Mouse (Mus musculus): ENCODE results near the gene Lamtor1. TPM values are rescaled to one million over a fixed set of nuclear protein-coding genes. Genes with fewer than 3 reads are reported as not detected.

Lamtor1 gene
- polyA plus RNA-seq, 1 experiment from 2014 or later, result 163 TPM

GRCm38 (mm10) chr7:101970821-101971461 lies 65.2 kb downstream of the Lamtor1 start:
- Histone ChIP-seq H3K9ac (ENCODE audit: low read length) (peak overlapping the region; percentile 94), H3K4me1 (replicated peaks; ENCODE audit: control insufficient read depth, insufficient read depth, low read length) (peaks cover 39% of the 10 kb centered on the region)
- peak; percentile 78 for ATAC-seq (ENCODE audit: low read depth)

GRCm38 (mm10) chr7:101971721-101972120 lies 66.0 kb downstream of the Lamtor1 start:
- WGBS, result 27% methylated on average over 2 of the region's 2 CpGs
- ATAC-seq (ENCODE audit: low read depth), result no peak
- Histone ChIP-seq H3K27ac (ENCODE audit: low read length) (peak overlapping the region; percentile 100), H3K4me1 (replicated peaks; ENCODE audit: control insufficient read depth, insufficient read depth, low read length) (peaks cover 38% of the 10 kb centered on the region), H3K9me3 (ENCODE audit: control insufficient read depth, low read length) (no peaks in the 10 kb centered on the region), H3K36me3 (ENCODE audit: control insufficient read depth, insufficient read depth, low read length) (no peaks in the 10 kb centered on the region), H3K27me3 (ENCODE audit: control insufficient read depth, insufficient read depth, low read depth, low read length) (no peaks in the 10 kb centered on the region), H3K4me3 (ENCODE audit: low read length) (peak overlapping the region; percentile 82), H3K9ac (ENCODE audit: low read length) (peak overlapping the region; percentile 94), H3K4me2 (ENCODE audit: low read depth, low read length) (peak overlapping the region; percentile 61)

More at GRCm38 (mm10) chr7:101970821-101971461, 65.2 kb downstream of the Lamtor1 start:
- Histone ChIP-seq H3K9me3 (ENCODE audit: control insufficient read depth, low read length) (no peaks in the 10 kb centered on the region), H3K27me3 (ENCODE audit: control insufficient read depth, insufficient read depth, low read depth, low read length) (no peaks in the 10 kb centered on the region), H3K4me3 (ENCODE audit: low read length) (peak overlapping the region; percentile 82), H3K27ac (ENCODE audit: low read length) (peak overlapping the region; percentile 100), H3K36me3 (ENCODE audit: control insufficient read depth, insufficient read depth, low read length) (no peaks in the 10 kb centered on the region), H3K4me2 (ENCODE audit: low read depth, low read length) (peak overlapping the region; percentile 61)
- 2% methylated on average over 19 of the region's 19 CpGs for WGBS

GRCm38 (mm10) chr7:101973730-101974129 lies 68.0 kb downstream of the Lamtor1 start:
- Histone ChIP-seq H3K9me3 (ENCODE audit: control insufficient read depth, low read length) (no peaks in the 10 kb centered on the region), H3K4me1 (replicated peaks; ENCODE audit: control insufficient read depth, insufficient read depth, low read length) (peaks cover 30% of the 10 kb centered on the region), H3K4me2 (ENCODE audit: low read depth, low read length) (no peak overlapping the region), H3K4me3 (ENCODE audit: low read length) (no peak overlapping the region), H3K9ac (ENCODE audit: low read length) (no peak overlapping the region), H3K27me3 (ENCODE audit: control insufficient read depth, insufficient read depth, low read depth, low read length) (no peaks in the 10 kb centered on the region), H3K27ac (ENCODE audit: low read length) (no peak overlapping the region), H3K36me3 (ENCODE audit: control insufficient read depth, insufficient read depth, low read length) (no peaks in the 10 kb centered on the region)
- no peak for ATAC-seq (ENCODE audit: low read depth)
- WGBS, result 37% methylated on average over 3 of the region's 3 CpGs

GRCm38 (mm10) chr7:101974505-101974904 lies 68.8 kb downstream of the Lamtor1 start:
- H3K9ac ChIP-seq (ENCODE audit: low read length), result no peak overlapping the region
- no peaks in the 10 kb centered on the region for H3K27me3 ChIP-seq (ENCODE audit: control insufficient read depth, insufficient read depth, low read depth, low read length)
- no peak for ATAC-seq (ENCODE audit: low read depth)
- no peaks in the 10 kb centered on the region for H3K9me3 ChIP-seq (ENCODE audit: control insufficient read depth, low read length)
- H3K27ac ChIP-seq (ENCODE audit: low read length), result peak overlapping the region; percentile 46
- H3K4me3 ChIP-seq (ENCODE audit: low read length), result no peak overlapping the region
- H3K36me3 ChIP-seq (ENCODE audit: control insufficient read depth, insufficient read depth, low read length), result no peaks in the 10 kb centered on the region
- WGBS, result 18% methylated on average over 2 of the region's 2 CpGs
- peaks cover 25% of the 10 kb centered on the region for H3K4me1 ChIP-seq (replicated peaks; ENCODE audit: control insufficient read depth, insufficient read depth, low read length)
- no peak overlapping the region for H3K4me2 ChIP-seq (ENCODE audit: low read depth, low read length)

Small RNA genes within 50 kb of the gene (microRNA-seq; reads per million reads assigned to microRNA genes)
- not detected for gene Gm22655

Other genes starting within 250 kb of the Lamtor1 start
- 51.3 and 59.6 TPM in 2 replicates for gene Clpb, start 242.3 kb upstream of the Lamtor1 start, polyA plus RNA-seq (2015; fragmentation: Nextera tagmentation; extraction: Ambion mirVana)
- 0.28 and 0.34 TPM in 2 replicates for gene Phox2a, start 87.6 kb upstream of the Lamtor1 start, polyA plus RNA-seq (2015; fragmentation: Nextera tagmentation; extraction: Ambion mirVana)
- gene Inppl1, start 67.7 kb upstream of the Lamtor1 start, polyA plus RNA-seq (2015; fragmentation: Nextera tagmentation; extraction: Ambion mirVana), result 34.8 and 35.7 TPM in 2 replicates
- 1.5 and 2.8 TPM in 2 replicates for gene Folr2, start 48.7 kb upstream of the Lamtor1 start, polyA plus RNA-seq (2015; fragmentation: Nextera tagmentation; extraction: Ambion mirVana)
- gene Anapc15, start 42.2 kb upstream of the Lamtor1 start, polyA plus RNA-seq (2015; fragmentation: Nextera tagmentation; extraction: Ambion mirVana), result 71.2 and 73.0 TPM in 2 replicates
- 1.5 and 1.6 TPM in 2 replicates for gene Folr1, start 35.1 kb upstream of the Lamtor1 start, polyA plus RNA-seq (2015; fragmentation: Nextera tagmentation; extraction: Ambion mirVana)
- 0.20 and 0.69 TPM in 2 replicates for gene Tomt, start 455 bp downstream of the Lamtor1 start, polyA plus RNA-seq (2015; fragmentation: Nextera tagmentation; extraction: Ambion mirVana)
- gene Lrrc51, start 28.0 kb downstream of the Lamtor1 start, polyA plus RNA-seq (2015; fragmentation: Nextera tagmentation; extraction: Ambion mirVana), result 18.1 and 28.3 TPM in 2 replicates
- gene Numa1, start 28.2 kb downstream of the Lamtor1 start, polyA plus RNA-seq (2015; fragmentation: Nextera tagmentation; extraction: Ambion mirVana), result 66.7 and 73.7 TPM in 2 replicates
- 2.1 and 3.0 TPM in 2 replicates for gene Il18bp, start 112.8 kb downstream of the Lamtor1 start, polyA plus RNA-seq (2015; fragmentation: Nextera tagmentation; extraction: Ambion mirVana)
- gene Rnf121, start 159.6 kb downstream of the Lamtor1 start, polyA plus RNA-seq (2015; fragmentation: Nextera tagmentation; extraction: Ambion mirVana), result 25.2 and 25.6 TPM in 2 replicates
- 31.0 and 35.0 TPM in 2 replicates for gene Xndc1, start 159.6 kb downstream of the Lamtor1 start, polyA plus RNA-seq (2015; fragmentation: Nextera tagmentation; extraction: Ambion mirVana)
- gene Xntrpc, start 159.8 kb downstream of the Lamtor1 start, polyA plus RNA-seq (2015; fragmentation: Nextera tagmentation; extraction: Ambion mirVana), result 1.0 and 1.2 TPM in 2 replicates
- 0.08 and 0.10 TPM in 2 replicates for gene Trpc2, start 177.2 kb downstream of the Lamtor1 start, polyA plus RNA-seq (2015; fragmentation: Nextera tagmentation; extraction: Ambion mirVana)
- gene Art1, start 195.8 kb downstream of the Lamtor1 start, polyA plus RNA-seq (2015; fragmentation: Nextera tagmentation; extraction: Ambion mirVana), result 1.1 and 1.9 TPM in 2 replicates
- gene Art5, start 203.6 kb downstream of the Lamtor1 start, polyA plus RNA-seq (2015; fragmentation: Nextera tagmentation; extraction: Ambion mirVana), result 1.3 and 1.5 TPM in 2 replicates
- 0.11 and 0.40 TPM in 2 replicates for gene Chrna10, start 210.9 kb downstream of the Lamtor1 start, polyA plus RNA-seq (2015; fragmentation: Nextera tagmentation; extraction: Ambion mirVana)